Mouse (Mus musculus) WW6 (cell line): ENCODE results near the gene Ifnar2.

Experiments
- DNase-seq: peaks from one replicate; pipeline ENCODE4 v3.0.0-alpha.2; 2013; ENCODE audit warnings: low read depth, low spot score

The Ifnar2 gene

GRCm38 (mm10) chr16:91372577-91373472 lies at the start of gene Ifnar2:
TSS of gene Ifnar2 (plus strand) at chr16:91372783.
- no peak for DNase-seq

DNA sequence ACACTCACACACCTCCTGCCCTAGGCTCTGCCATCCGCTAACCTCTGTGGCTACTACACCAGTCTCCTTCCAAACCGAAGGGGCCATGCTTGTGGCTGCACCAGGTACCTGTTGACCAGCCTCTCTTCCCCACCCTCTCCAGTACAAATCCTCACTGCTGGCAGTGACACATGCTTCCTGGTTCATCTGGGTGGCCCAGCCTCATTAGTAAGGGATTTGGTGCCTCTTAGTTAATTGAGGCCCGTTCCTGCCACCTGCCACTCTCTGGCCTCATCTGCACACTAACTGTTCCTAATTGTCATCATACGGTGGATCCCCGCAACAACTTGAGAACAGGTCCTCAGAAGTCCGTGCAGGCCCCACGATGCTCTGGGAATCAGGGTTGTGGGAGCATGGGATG lies 45.0 kb upstream of the Ifnar2 start:
- DNase-seq: no peak

GRCm38 (mm10) chr16:91328922-91329321 lies 43.7 kb upstream of the Ifnar2 start:
- no peak for DNase-seq

- no peak for DNase-seq
Observed at GRCm38 (mm10) chr16:91330496-91330895, 42.1 kb upstream of the Ifnar2 start.

DNA sequence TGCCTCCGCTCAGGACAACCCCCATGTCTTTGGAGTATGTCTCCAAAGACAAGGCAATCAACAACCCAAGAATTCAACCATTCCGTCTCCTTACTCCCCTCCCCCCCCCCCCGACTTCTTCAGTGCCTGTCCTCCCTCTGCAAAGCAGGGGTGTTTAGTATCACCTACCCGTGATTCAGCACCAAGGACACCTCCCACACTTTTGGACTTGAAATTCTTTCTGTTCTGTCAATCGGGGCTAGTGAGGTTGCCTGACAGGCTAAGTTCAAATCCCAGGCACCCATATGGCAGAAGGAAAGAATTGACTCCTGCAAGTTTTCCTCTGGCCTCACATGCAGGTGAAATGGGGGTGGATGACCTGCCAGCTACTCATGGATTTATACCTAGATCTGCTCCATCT lies 41.4 kb upstream of the Ifnar2 start:
- DNase-seq: no peak

DNA sequence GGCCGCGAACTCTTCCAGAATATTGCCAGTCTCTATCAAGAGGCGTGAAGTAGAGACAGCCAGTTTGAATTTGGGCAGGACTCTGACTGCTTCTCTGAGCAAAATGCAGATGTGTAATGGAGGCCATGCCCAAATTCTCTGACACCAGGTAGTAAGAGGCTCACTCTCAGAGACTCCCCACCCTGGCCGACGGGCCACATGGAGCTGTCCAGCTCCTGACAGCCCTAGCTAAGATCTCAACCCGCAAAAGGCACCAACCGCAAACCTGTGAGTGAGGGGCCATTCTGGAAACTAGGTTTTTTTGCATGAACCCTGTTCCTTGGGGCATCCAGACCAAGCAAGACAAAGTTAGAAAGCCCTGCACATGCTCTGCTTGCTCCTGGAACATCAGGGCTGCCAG lies 39.7 kb upstream of the Ifnar2 start:
- no peak for DNase-seq

DNA sequence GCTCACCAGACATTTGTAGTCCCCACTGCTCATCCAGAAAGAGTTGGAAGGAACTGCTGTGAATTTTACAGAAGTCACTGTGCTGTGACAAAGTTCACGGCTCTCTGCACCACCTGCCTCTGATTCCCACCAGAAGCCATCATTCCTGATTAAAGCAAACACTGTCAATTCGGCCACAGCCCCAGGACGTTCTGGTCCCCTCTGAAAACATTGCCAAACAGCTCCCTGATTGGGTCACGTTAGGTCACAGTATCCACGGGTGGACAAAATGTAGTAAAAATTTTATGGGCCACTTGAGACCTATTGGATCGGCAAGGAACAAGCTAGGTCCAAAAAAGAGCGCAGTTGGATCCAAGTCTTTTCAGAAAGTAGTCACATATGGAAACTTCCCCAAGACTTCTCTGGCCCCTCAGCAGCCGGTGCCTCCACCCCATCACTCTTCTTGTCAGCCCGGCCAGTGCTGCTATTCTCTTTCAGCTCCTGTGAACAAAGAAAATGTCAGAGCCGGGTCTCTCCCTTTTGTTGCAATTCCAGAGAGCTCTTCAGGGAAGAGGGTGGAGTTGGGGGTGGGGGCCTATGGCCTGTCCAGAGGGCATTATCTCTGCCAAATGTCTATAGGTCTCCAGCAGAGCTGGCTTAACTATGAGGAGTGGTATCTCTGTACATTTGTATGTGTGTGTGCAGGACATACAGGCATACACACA lies 38.2 kb upstream of the Ifnar2 start:
- no peak for DNase-seq

DNA sequence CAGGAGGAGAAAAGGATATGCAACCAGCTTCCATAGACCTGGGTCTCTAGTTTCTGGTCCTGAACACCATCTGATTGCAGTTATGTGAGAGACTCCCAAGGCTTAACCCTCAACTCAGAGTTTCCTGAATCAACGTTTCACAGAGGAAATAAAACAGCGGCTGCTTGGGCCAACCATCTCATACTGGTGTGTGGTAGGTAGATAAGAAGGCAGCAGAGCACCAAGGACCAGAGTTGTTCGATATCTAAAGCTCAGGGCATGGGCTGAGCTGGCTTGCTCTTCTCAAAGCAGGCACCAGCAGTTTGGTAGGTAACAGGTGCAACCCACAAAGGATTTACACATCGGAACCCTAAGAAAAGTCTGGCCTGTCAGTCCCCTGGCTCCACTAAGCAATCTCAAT lies 35.8 kb upstream of the Ifnar2 start:
- no peak for DNase-seq

- no peak for DNase-seq
Observed at GRCm38 (mm10) chr16:91337480-91337879, 35.1 kb upstream of the Ifnar2 start.

- DNase-seq: no peak
Observed at GRCm38 (mm10) chr16:91346491-91346890, 26.1 kb upstream of the Ifnar2 start.

GRCm38 (mm10) chr16:91347491-91348263 lies 24.9 kb upstream of the Ifnar2 start:
- DNase-seq: no peak

DNA sequence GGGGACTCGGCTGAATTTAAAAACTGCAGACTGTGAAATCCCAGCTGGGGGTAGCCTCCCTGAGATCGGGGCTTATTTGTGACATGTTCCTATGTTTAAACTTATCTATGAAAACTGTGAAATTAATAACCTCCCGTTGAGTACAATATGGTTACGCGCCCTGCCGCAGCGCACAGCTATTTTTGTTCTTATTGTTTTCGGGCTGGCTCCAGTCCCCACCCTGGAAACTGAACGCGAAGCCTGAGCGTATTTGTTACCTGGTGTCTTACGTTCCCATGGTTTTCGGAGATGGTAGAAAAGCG lies 24.4 kb upstream of the Ifnar2 start:
- DNase-seq: no peak

- no peak for DNase-seq
Observed at GRCm38 (mm10) chr16:91348588-91349330, 23.8 kb upstream of the Ifnar2 start.

GRCm38 (mm10) chr16:91352084-91352562 lies 20.5 kb upstream of the Ifnar2 start:
- DNase-seq: peak; percentile 53

- DNase-seq: no peak
Observed at GRCm38 (mm10) chr16:91352749-91353148, 19.8 kb upstream of the Ifnar2 start.

- DNase-seq: no peak
Observed at GRCm38 (mm10) chr16:91353177-91353576, 19.4 kb upstream of the Ifnar2 start.

- DNase-seq: no peak
Observed at GRCm38 (mm10) chr16:91353638-91354037, 18.9 kb upstream of the Ifnar2 start.

DNA sequence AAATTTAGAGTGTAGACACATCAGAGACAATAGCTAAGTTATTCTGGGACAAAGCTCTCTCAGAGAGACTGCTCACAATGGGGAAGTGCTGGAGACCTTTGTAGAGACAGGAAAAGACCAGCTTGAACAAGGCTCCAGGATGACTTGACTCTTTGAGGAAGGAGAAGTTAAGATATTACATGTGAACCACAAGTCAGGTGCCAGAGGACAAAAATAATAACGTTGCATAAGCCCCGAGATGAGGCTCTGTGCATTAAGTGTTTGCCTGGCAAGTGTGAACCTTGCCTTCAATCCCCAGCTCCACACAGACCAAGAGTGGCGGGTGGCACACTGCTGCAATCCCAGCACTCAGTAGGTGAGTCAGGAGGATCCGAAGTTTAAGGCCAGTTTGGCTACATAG lies 18.0 kb upstream of the Ifnar2 start:
- DNase-seq: no peak

DNA sequence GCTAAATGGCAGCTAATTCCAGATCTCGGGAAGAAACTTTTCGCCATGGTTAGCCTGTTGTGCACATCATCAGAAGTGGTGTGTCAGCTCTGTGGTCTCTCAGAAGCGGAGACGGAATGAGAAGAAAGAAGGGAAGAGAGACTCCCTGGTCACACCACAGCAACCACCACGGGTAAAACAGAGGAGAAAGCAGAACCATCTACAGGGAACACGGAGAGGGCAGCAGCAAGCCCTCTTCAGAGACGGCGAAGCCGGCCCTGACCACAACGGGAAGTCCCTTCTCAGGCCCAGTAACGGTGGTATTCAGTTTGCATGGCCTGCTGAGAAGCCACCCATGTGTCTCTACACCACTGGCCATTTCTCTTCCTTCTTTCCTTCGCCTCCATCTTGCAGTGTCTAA lies 17.4 kb upstream of the Ifnar2 start:
- no peak for DNase-seq

- DNase-seq: no peak
Observed at GRCm38 (mm10) chr16:91356760-91357525, 15.6 kb upstream of the Ifnar2 start.

DNA sequence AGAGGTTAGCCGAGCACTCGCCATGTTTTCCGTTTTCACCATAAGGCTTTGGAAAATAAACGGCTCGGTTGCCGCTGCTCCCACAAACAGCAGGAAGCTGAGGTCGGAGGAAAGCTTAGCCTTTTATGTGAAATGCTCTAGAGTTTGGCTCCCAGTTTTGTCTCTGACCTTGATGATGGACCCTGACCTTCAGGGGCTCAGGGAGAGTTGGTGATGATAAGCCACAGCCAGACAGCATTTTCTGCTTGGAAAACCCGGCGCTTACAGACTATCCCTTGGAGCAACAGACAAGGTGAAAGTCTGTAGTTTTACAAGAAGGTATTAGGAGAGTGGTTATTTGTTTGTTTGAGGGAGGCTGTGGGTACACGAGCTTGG lies 15.1 kb upstream of the Ifnar2 start:
- DNase-seq: no peak
